Comparison of ENCODE assay signal across 12 mouse cellular contexts in genomic region chr11:117003503-117003902, GRCm38 (mm10).
DNase-seq lines count a peak whose midpoint lies in the region; ATAC-seq and TF ChIP-seq lines count a peak whose summit lies in the region.
"Had no signal": no experiment of that assay in that cellular context is flagged by ENCODE, and none has a peak within 500 bp of the region (broad histone marks: within the 10 kb centered on the region; RNA-seq: fewer than 3 reads in every experiment).

No protein-coding gene starts in this region.

- no peak for DNase-seq in lung, postnatal 0 days (ENCODE audit: low spot score)
- peak; percentile 91 for DNase-seq in midbrain, embryonic 11.5 days (ENCODE audit: low spot score, missing footprints)
- no peak for DNase-seq in right cerebral cortex, postnatal 10 days (ENCODE audit: low spot score in 2 of 2)
- DNase-seq: cerebellum, adult 2 months; liver, embryonic 13.5 days had no signal

- no peak for TF ChIP-seq CTCF in lung, postnatal 0 days (IDR thresholded peaks at IDR 0.05)

- H3K4me1 ChIP-seq in lung, embryonic 15.5 days = 0 out of 2 replicates have a peak, but pooled peaks cover 12% of the 10 kb centered on the region
- no peaks in the 10 kb centered on the region for H3K4me1 ChIP-seq in lung, postnatal 0 days (ENCODE audit: insufficient read depth, low read depth, low read length)
- peaks cover 38% of the 10 kb centered on the region for H3K4me1 ChIP-seq in forebrain, embryonic 12.5 days
- peaks cover 15% of the 10 kb centered on the region for H3K4me1 ChIP-seq in midbrain, embryonic 11.5 days (ENCODE audit: control insufficient read depth, insufficient read depth, low read length)
- H3K4me1 ChIP-seq: liver, embryonic 13.5 days had no signal

- H3K9ac ChIP-seq in lung, embryonic 15.5 days = no peak overlapping the region
- H3K9ac ChIP-seq in lung, postnatal 0 days (replicated peaks; ENCODE audit: low read depth) = no peak overlapping the region
- H3K9ac ChIP-seq in forebrain, embryonic 12.5 days = no peak overlapping the region
- H3K9ac ChIP-seq in midbrain, embryonic 11.5 days (ENCODE audit: low read length) = no peak overlapping the region
- H3K9ac ChIP-seq: intestine, embryonic 15.5 days; liver, embryonic 13.5 days had no signal

- no peak for ATAC-seq in lung, embryonic 15.5 days (ENCODE audit: borderline replicate concordance, extremely low read depth, low FRiP score, low TSS enrichment)
- no peak for ATAC-seq in lung, postnatal 0 days
- no peak for ATAC-seq in forebrain, embryonic 12.5 days (ENCODE audit: low FRiP score)
- no peak for ATAC-seq in midbrain, embryonic 11.5 days (ENCODE audit: low FRiP score)
- no peak for ATAC-seq in inflammation-experienced regulatory T-cells, adult 6 months
- no peak for ATAC-seq in monocyte, adult 5-6 weeks (replicated peaks; ENCODE audit: insufficient number of reproducible peaks, low FRiP score, low TSS enrichment, poor library complexity, severe bottlenecking)
- ATAC-seq: intestine, embryonic 15.5 days had no signal

- no peak overlapping the region for H3K27ac ChIP-seq in lung, embryonic 15.5 days
- no peak overlapping the region for H3K27ac ChIP-seq in lung, postnatal 0 days (ENCODE audit: low read length)
- H3K27ac ChIP-seq in forebrain, embryonic 12.5 days = peak overlapping the region; percentile 53; the same call in 1 of the 2 replicates
- H3K27ac ChIP-seq in midbrain, embryonic 11.5 days (ENCODE audit: low read depth, low read length) = peak overlapping the region; percentile 48; the same call in 1 of the 2 replicates
- H3K27ac ChIP-seq: intestine, embryonic 15.5 days; liver, embryonic 13.5 days; macrophage; stomach, postnatal 0 days had no signal

- no peak for TF ChIP-seq EP300 in lung, postnatal 0 days (IDR thresholded peaks at IDR 0.05)

- peaks cover 13% of the 10 kb centered on the region; the same call in 1 of the 2 replicates for H3K27me3 ChIP-seq in lung, embryonic 15.5 days
- H3K27me3 ChIP-seq in lung, postnatal 0 days (replicated peaks; ENCODE audit: insufficient read depth, low read length) = peaks cover 5% of the 10 kb centered on the region; the same call in 1 of the 2 replicates
- peaks cover 32% of the 10 kb centered on the region for H3K27me3 ChIP-seq in forebrain, embryonic 12.5 days
- H3K27me3 ChIP-seq in midbrain, embryonic 11.5 days (ENCODE audit: control insufficient read depth, insufficient read depth, low read length) = no peaks in the 10 kb centered on the region

- 0 out of 2 replicates have a peak overlapping the region, but pooled peaks have one; percentile 3 for H3K4me2 ChIP-seq in lung, embryonic 15.5 days
- no peak overlapping the region for H3K4me2 ChIP-seq in lung, postnatal 0 days (replicated peaks; ENCODE audit: low read depth, low read length)
- peak overlapping the region; percentile 31 for H3K4me2 ChIP-seq in forebrain, embryonic 12.5 days
- peak overlapping the region; percentile 0; the same call in 1 of the 2 replicates for H3K4me2 ChIP-seq in midbrain, embryonic 11.5 days
- H3K4me2 ChIP-seq: intestine, embryonic 15.5 days; liver, embryonic 13.5 days had no signal

- no peak overlapping the region for H3K4me3 ChIP-seq in lung, embryonic 15.5 days
- no peak overlapping the region for H3K4me3 ChIP-seq in lung, postnatal 0 days (ENCODE audit: low read depth, low read length)
- H3K4me3 ChIP-seq in forebrain, embryonic 12.5 days (replicated peaks) = no peak overlapping the region; the same call in 1 of the 2 replicates
- H3K4me3 ChIP-seq in midbrain, embryonic 11.5 days (ENCODE audit: low read depth, low read length) = no peak overlapping the region
- H3K4me3 ChIP-seq: intestine, embryonic 15.5 days; liver, embryonic 13.5 days had no signal

- H3K36me3 ChIP-seq in lung, embryonic 15.5 days = no peaks in the 10 kb centered on the region
- H3K36me3 ChIP-seq in lung, postnatal 0 days (ENCODE audit: insufficient read depth, low read length) = no peaks in the 10 kb centered on the region
- H3K36me3 ChIP-seq in forebrain, embryonic 12.5 days (replicated peaks) = no peaks in the 10 kb centered on the region
- H3K36me3 ChIP-seq in midbrain, embryonic 11.5 days (ENCODE audit: control insufficient read depth, insufficient read depth, low read length) = no peaks in the 10 kb centered on the region
- H3K36me3 ChIP-seq: intestine, embryonic 15.5 days; liver, embryonic 13.5 days had no signal

- no peaks in the 10 kb centered on the region for H3K9me3 ChIP-seq in lung, embryonic 15.5 days
- H3K9me3 ChIP-seq in lung, postnatal 0 days (ENCODE audit: low read length) = no peaks in the 10 kb centered on the region
- no peaks in the 10 kb centered on the region for H3K9me3 ChIP-seq in forebrain, embryonic 12.5 days
- H3K9me3 ChIP-seq in midbrain, embryonic 11.5 days (ENCODE audit: control insufficient read depth, low read length) = no peaks in the 10 kb centered on the region
- H3K9me3 ChIP-seq: intestine, embryonic 15.5 days had no signal

- WGBS in lung, embryonic 15.5 days = 34% methylated on average over 9 of the region's 9 CpGs
- 39% methylated on average over 9 of the region's 9 CpGs for WGBS in lung, postnatal 0 days
- 33% methylated on average over 9 of the region's 9 CpGs for WGBS in forebrain, embryonic 12.5 days
- WGBS in midbrain, embryonic 11.5 days = 17% methylated on average over 9 of the region's 9 CpGs

Comparison
In these comparisons a context has a peak if more than half of its experiments do, and no peak if none do; other contexts are left out.
1. H3K27ac ChIP-seq: peak in forebrain, embryonic 12.5 days (single experiment) and midbrain, embryonic 11.5 days (single experiment); none in lung, embryonic 15.5 days (single experiment) and lung, postnatal 0 days (single experiment).